Mouse (Mus musculus): ENCODE measurements around the gene Ispd.

DNA sequence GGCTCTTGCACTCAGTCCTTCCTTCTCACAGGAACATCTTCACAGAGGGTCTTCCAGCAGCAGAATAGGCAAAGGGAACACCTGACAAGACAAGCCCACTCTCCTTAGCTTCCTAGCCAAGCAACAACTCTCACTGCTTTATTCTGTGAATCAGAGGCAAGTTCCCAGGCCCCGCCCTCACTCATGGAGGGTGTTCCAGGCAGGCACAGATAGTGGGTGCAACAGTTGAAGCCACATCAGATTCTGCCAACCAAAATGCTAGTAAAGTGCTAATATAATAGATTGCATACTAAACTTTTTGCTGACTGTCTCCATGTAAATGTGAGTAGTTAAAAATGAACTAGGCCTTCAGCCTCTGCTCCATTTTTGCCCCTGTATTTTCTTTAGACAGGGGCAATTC, 173.4 kb downstream of the Ispd start:
- TF ChIP-seq CTCF (IDR thresholded peaks at IDR 0.05; ENCODE audit: borderline replicate concordance, extremely low read depth, insufficient read depth, insufficient read length): no peak
- no peak for TF ChIP-seq POLR2A (IDR thresholded peaks at IDR 0.05; ENCODE audit: borderline replicate concordance, extremely low read depth, insufficient read depth, insufficient read length, poor library complexity, severe bottlenecking)

Data from brain, embryonic 14.5 days (tissue).